Mouse (Mus musculus): ENCODE measurements around the gene Kcnc4. TPM values are rescaled to one million over a fixed set of nuclear protein-coding genes. Genes with fewer than 3 reads are reported as not detected.

The Kcnc4 gene
- total RNA-seq, 2 experiments from 2014 or later: 14.4 to 14.8 TPM

Other genes with a start within 250 kb of the Kcnc4 start
- gene Cym, start 237.8 kb downstream of the Kcnc4 start, total RNA-seq (2021): 1 to 10 TPM in 1 of 2 experiments, under 1 TPM in 1; 0.31 to 2.1 TPM
- gene A630076J17Rik, start 228.9 kb downstream of the Kcnc4 start, total RNA-seq (2021): not detected
- 10 to 100 TPM in 1 of 2 experiments, under 1 TPM in 1; 0.25 to 10.2 TPM for gene Prok1, start 219.8 kb downstream of the Kcnc4 start, total RNA-seq (2021)
- 10 to 100 TPM; 67.1 to 72.7 TPM for gene Lamtor5, start 180.7 kb downstream of the Kcnc4 start, total RNA-seq (2021)
- gene Slc16a4, start 168.3 kb downstream of the Kcnc4 start, total RNA-seq (2021): 1 to 10 TPM in 1 of 2 experiments, under 1 TPM in 1; 0.87 to 2.7 TPM
- 10 to 100 TPM; 41.1 to 47.0 TPM for gene Rbm15, start 125.9 kb downstream of the Kcnc4 start, total RNA-seq (2021)
- gene Slc6a17, start 58.5 kb upstream of the Kcnc4 start, total RNA-seq (2021): 1 to 10 TPM; 3.7 to 3.8 TPM
- under 1 TPM in 1 of 2 experiments, not detected in 1; 0.22 TPM for gene Ubl4b, start 95.5 kb upstream of the Kcnc4 start, total RNA-seq (2021)
- gene Alx3, start 135.5 kb upstream of the Kcnc4 start, total RNA-seq (2021): not detected
- gene Gm10961, start 171.8 kb upstream of the Kcnc4 start, total RNA-seq (2021): not detected
- gene Strip1, start 172.1 kb upstream of the Kcnc4 start, total RNA-seq (2021): 10 to 100 TPM; 35.8 to 40.4 TPM
- gene Ahcyl1, start 237.0 kb upstream of the Kcnc4 start, total RNA-seq (2021): 100 to 1,000 TPM; 171 to 173 TPM

Data from adrenal gland, postnatal 4 days (tissue).